Mouse (Mus musculus): ENCODE measurements around the gene Gucy2e. TPM values are rescaled to one million over a fixed set of nuclear protein-coding genes. Genes with fewer than 3 reads are reported as not detected.
A peak's percentile ranks its signal among the peaks of the same experiment; 100 is the strongest.

Gene Gucy2e
- polyA plus RNA-seq, 1 experiment from 2014 or later = not detected

- no peaks in the 10 kb centered on the region; the same call in none of the 2 replicates for H3K27me3 ChIP-seq (ENCODE audit: control insufficient read depth, insufficient read depth, low read length)
- H3K9me3 ChIP-seq (ENCODE audit: control insufficient read depth, low read length) = no peaks in the 10 kb centered on the region
- DNase-seq (ENCODE audit: low spot score) = no peak
- no peak overlapping the region for H3K4me2 ChIP-seq (replicated peaks; ENCODE audit: low read depth, low read length)
- WGBS = 67% methylated on average over 4 of the region's 4 CpGs
- H3K4me1 ChIP-seq (replicated peaks; ENCODE audit: control insufficient read depth, insufficient read depth, low read length) = no peaks in the 10 kb centered on the region
- H3K27ac ChIP-seq (ENCODE audit: low read depth, low read length) = no peak overlapping the region
- no peak overlapping the region for H3K9ac ChIP-seq (ENCODE audit: low read depth, low read length)
- H3K36me3 ChIP-seq (ENCODE audit: control insufficient read depth, insufficient read depth, low read length) = no peaks in the 10 kb centered on the region
- no peak for ATAC-seq (ENCODE audit: low FRiP score)
- no peak overlapping the region for H3K4me3 ChIP-seq (ENCODE audit: low read depth, low read length)
Observed at GRCm38 (mm10) chr11:69230420-69230819, 6.4 kb downstream of the Gucy2e start.

GRCm38 (mm10) chr11:69225715-69226114 is 11.1 kb downstream of the Gucy2e start:
- H3K4me2 ChIP-seq (replicated peaks; ENCODE audit: low read depth, low read length) = no peak overlapping the region
- H3K4me3 ChIP-seq (ENCODE audit: low read depth, low read length) = no peak overlapping the region
- no peak overlapping the region for H3K9ac ChIP-seq (ENCODE audit: low read depth, low read length)
- ATAC-seq (ENCODE audit: low FRiP score) (no peak), DNase-seq (ENCODE audit: low spot score) (no peak)
- no peaks in the 10 kb centered on the region for H3K36me3 ChIP-seq (ENCODE audit: control insufficient read depth, insufficient read depth, low read length)
- WGBS = 67% methylated on average over 1 of the region's 1 CpGs
- no peaks in the 10 kb centered on the region for H3K4me1 ChIP-seq (replicated peaks; ENCODE audit: control insufficient read depth, insufficient read depth, low read length)
- no peaks in the 10 kb centered on the region for H3K9me3 ChIP-seq (ENCODE audit: control insufficient read depth, low read length)
- H3K27ac ChIP-seq (ENCODE audit: low read depth, low read length) = no peak overlapping the region
- no peaks in the 10 kb centered on the region for H3K27me3 ChIP-seq (ENCODE audit: control insufficient read depth, insufficient read depth, low read length)

GRCm38 (mm10) chr11:69223101-69223500 is 13.7 kb downstream of the Gucy2e start:
- no peak overlapping the region for H3K27ac ChIP-seq (ENCODE audit: low read depth, low read length)
- H3K27me3 ChIP-seq (ENCODE audit: control insufficient read depth, insufficient read depth, low read length) = no peaks in the 10 kb centered on the region
- H3K4me3 ChIP-seq (ENCODE audit: low read depth, low read length) = no peak overlapping the region
- H3K36me3 ChIP-seq (ENCODE audit: control insufficient read depth, insufficient read depth, low read length) = no peaks in the 10 kb centered on the region
- WGBS = 85% methylated on average over 4 of the region's 4 CpGs
- no peak overlapping the region for H3K4me2 ChIP-seq (replicated peaks; ENCODE audit: low read depth, low read length)
- no peak for ATAC-seq (ENCODE audit: low FRiP score)
- H3K4me1 ChIP-seq (replicated peaks; ENCODE audit: control insufficient read depth, insufficient read depth, low read length) = no peaks in the 10 kb centered on the region
- no peaks in the 10 kb centered on the region for H3K9me3 ChIP-seq (ENCODE audit: control insufficient read depth, low read length)
- no peak overlapping the region for H3K9ac ChIP-seq (ENCODE audit: low read depth, low read length)
- DNase-seq (ENCODE audit: low spot score) = no peak

- no peak for DNase-seq (ENCODE audit: low spot score)
Observed at GRCm38 (mm10) chr11:69221070-69221469, 15.8 kb downstream of the Gucy2e start.

GRCm38 (mm10) chr11:69218661-69219060 is 18.2 kb downstream of the Gucy2e start:
- Histone ChIP-seq H3K4me2 (replicated peaks; ENCODE audit: low read depth, low read length) (no peak overlapping the region), H3K36me3 (ENCODE audit: control insufficient read depth, insufficient read depth, low read length) (no peaks in the 10 kb centered on the region), H3K9ac (ENCODE audit: low read depth, low read length) (no peak overlapping the region), H3K27ac (ENCODE audit: low read depth, low read length) (no peak overlapping the region), H3K9me3 (ENCODE audit: control insufficient read depth, low read length) (no peaks in the 10 kb centered on the region), H3K4me1 (replicated peaks; ENCODE audit: control insufficient read depth, insufficient read depth, low read length) (no peaks in the 10 kb centered on the region), H3K27me3 (ENCODE audit: control insufficient read depth, insufficient read depth, low read length) (no peaks in the 10 kb centered on the region), H3K4me3 (ENCODE audit: low read depth, low read length) (no peak overlapping the region)
- WGBS = 74% methylated on average over 2 of the region's 2 CpGs
- ATAC-seq (ENCODE audit: low FRiP score) = no peak
- DNase-seq (ENCODE audit: low spot score) = no peak

More at GRCm38 (mm10) chr11:69221070-69221469, 15.8 kb downstream of the Gucy2e start:
- Histone ChIP-seq H3K27me3 (ENCODE audit: control insufficient read depth, insufficient read depth, low read length) (no peaks in the 10 kb centered on the region), H3K27ac (ENCODE audit: low read depth, low read length) (no peak overlapping the region), H3K4me3 (ENCODE audit: low read depth, low read length) (no peak overlapping the region), H3K36me3 (ENCODE audit: control insufficient read depth, insufficient read depth, low read length) (no peaks in the 10 kb centered on the region), H3K9me3 (ENCODE audit: control insufficient read depth, low read length) (no peaks in the 10 kb centered on the region), H3K9ac (ENCODE audit: low read depth, low read length) (no peak overlapping the region), H3K4me1 (replicated peaks; ENCODE audit: control insufficient read depth, insufficient read depth, low read length) (no peaks in the 10 kb centered on the region), H3K4me2 (replicated peaks; ENCODE audit: low read depth, low read length) (no peak overlapping the region)
- 71% methylated on average over 4 of the region's 4 CpGs for WGBS
- ATAC-seq (ENCODE audit: low FRiP score) = no peak

GRCm38 (mm10) chr11:69217411-69217810 is 19.4 kb downstream of the Gucy2e start:
- no peak overlapping the region for H3K27ac ChIP-seq (ENCODE audit: low read depth, low read length)
- H3K27me3 ChIP-seq (ENCODE audit: control insufficient read depth, insufficient read depth, low read length) = no peaks in the 10 kb centered on the region
- ATAC-seq (ENCODE audit: low FRiP score) = no peak
- no peaks in the 10 kb centered on the region for H3K36me3 ChIP-seq (ENCODE audit: control insufficient read depth, insufficient read depth, low read length)
- H3K4me3 ChIP-seq (ENCODE audit: low read depth, low read length) = no peak overlapping the region
- H3K9ac ChIP-seq (ENCODE audit: low read depth, low read length) = no peak overlapping the region
- H3K4me1 ChIP-seq (replicated peaks; ENCODE audit: control insufficient read depth, insufficient read depth, low read length) = no peaks in the 10 kb centered on the region
- DNase-seq (ENCODE audit: low spot score) = no peak
- no peaks in the 10 kb centered on the region for H3K9me3 ChIP-seq (ENCODE audit: control insufficient read depth, low read length)
- no peak overlapping the region for H3K4me2 ChIP-seq (replicated peaks; ENCODE audit: low read depth, low read length)
- 92% methylated on average over 5 of the region's 5 CpGs for WGBS

GRCm38 (mm10) chr11:69211431-69211830 is 25.4 kb downstream of the Gucy2e start:
- Histone ChIP-seq H3K4me1 (replicated peaks; ENCODE audit: control insufficient read depth, insufficient read depth, low read length) (no peaks in the 10 kb centered on the region), H3K9ac (ENCODE audit: low read depth, low read length) (no peak overlapping the region), H3K4me3 (ENCODE audit: low read depth, low read length) (peak overlapping the region; percentile 0; the same call in 1 of the 2 replicates), H3K36me3 (ENCODE audit: control insufficient read depth, insufficient read depth, low read length) (no peaks in the 10 kb centered on the region), H3K27ac (ENCODE audit: low read depth, low read length) (no peak overlapping the region), H3K9me3 (ENCODE audit: control insufficient read depth, low read length) (no peaks in the 10 kb centered on the region), H3K27me3 (ENCODE audit: control insufficient read depth, insufficient read depth, low read length) (no peaks in the 10 kb centered on the region), H3K4me2 (replicated peaks; ENCODE audit: low read depth, low read length) (no peak overlapping the region)
- ATAC-seq (ENCODE audit: low FRiP score) (no peak), DNase-seq (ENCODE audit: low spot score) (peak; percentile 25)
- 33% methylated on average over 2 of the region's 2 CpGs for WGBS

GRCm38 (mm10) chr11:69202469-69203230 is 34.2 kb downstream of the Gucy2e start:
- DNase-seq (ENCODE audit: low spot score) (no peak), ATAC-seq (ENCODE audit: low FRiP score) (no peak)
- no peak overlapping the region for H3K4me3 ChIP-seq (ENCODE audit: low read depth, low read length)
- 84% methylated on average over 13 of the region's 13 CpGs for WGBS
- H3K9ac ChIP-seq (ENCODE audit: low read depth, low read length) = no peak overlapping the region
- H3K27ac ChIP-seq (ENCODE audit: low read depth, low read length) = no peak overlapping the region
- H3K9me3 ChIP-seq (ENCODE audit: control insufficient read depth, low read length) = no peaks in the 10 kb centered on the region
- peaks cover 3% of the 10 kb centered on the region for H3K27me3 ChIP-seq (ENCODE audit: control insufficient read depth, insufficient read depth, low read length)
- H3K4me1 ChIP-seq (replicated peaks; ENCODE audit: control insufficient read depth, insufficient read depth, low read length) = no peaks in the 10 kb centered on the region
- H3K36me3 ChIP-seq (ENCODE audit: control insufficient read depth, insufficient read depth, low read length) = no peaks in the 10 kb centered on the region
- no peak overlapping the region for H3K4me2 ChIP-seq (replicated peaks; ENCODE audit: low read depth, low read length)

GRCm38 (mm10) chr11:69200231-69200630 is 36.6 kb downstream of the Gucy2e start:
- DNase-seq (ENCODE audit: low spot score) (no peak), ATAC-seq (ENCODE audit: low FRiP score) (no peak)
- H3K9me3 ChIP-seq (ENCODE audit: control insufficient read depth, low read length) = no peaks in the 10 kb centered on the region
- H3K4me3 ChIP-seq (ENCODE audit: low read depth, low read length) = no peak overlapping the region
- WGBS = 87% methylated on average over 6 of the region's 6 CpGs
- H3K4me2 ChIP-seq (replicated peaks; ENCODE audit: low read depth, low read length) = no peak overlapping the region
- H3K27me3 ChIP-seq (ENCODE audit: control insufficient read depth, insufficient read depth, low read length) = peaks cover 17% of the 10 kb centered on the region
- H3K4me1 ChIP-seq (replicated peaks; ENCODE audit: control insufficient read depth, insufficient read depth, low read length) = no peaks in the 10 kb centered on the region
- H3K36me3 ChIP-seq (ENCODE audit: control insufficient read depth, insufficient read depth, low read length) = no peaks in the 10 kb centered on the region
- no peak overlapping the region for H3K27ac ChIP-seq (ENCODE audit: low read depth, low read length)
- no peak overlapping the region for H3K9ac ChIP-seq (ENCODE audit: low read depth, low read length)
